Mouse (Mus musculus) bone marrow macrophage, adult 2 months (primary cell): ENCODE data around the gene 4931429L15Rik.

ENCODE experiments used
- CTCF ChIP-seq: IDR thresholded peaks from 2 replicates; pipeline ENCODE4 v1.5.1; 2012; ENCODE audit warnings: low read depth, mild to moderate bottlenecking, low read length, moderate library complexity
- POLR2A ChIP-seq: IDR thresholded peaks from 2 replicates; pipeline ENCODE4 v1.6.1; 2012; ENCODE audit warnings: mild to moderate bottlenecking, low read depth, low read length, borderline replicate concordance

GRCm38 (mm10) chr9:46339051-46339652, 19.4 kb upstream of the 4931429L15Rik start:
- TF ChIP-seq CTCF, result no peak
- no peak for TF ChIP-seq POLR2A
